Mouse (Mus musculus): ENCODE measurements around the gene Fam166a. TPM values are rescaled to one million over a fixed set of nuclear protein-coding genes. Genes with fewer than 3 reads are reported as not detected.

Gene Fam166a
- polyA plus RNA-seq (2014; fragmentation: Illumina TruSeq; extraction: RNeasy Lipid Tissue Mini Kit (QIAGEN cat#74804); ENCODE audit: low read depth, low replicate concordance) = not detected

GRCm38 (mm10) chr2:25218445-25218844, at the start of gene Fam166a:
Gene Fam166a, plus strand, starts transcription at chr2:25218745.

GRCm38 (mm10) chr2:25180478-25180903, 38.1 kb upstream of the Fam166a start, which contains the start of gene Nrarp:
Gene Nrarp, plus strand, starts transcription at chr2:25180758.

GRCm38 (mm10) chr2:25196172-25196954, 22.2 kb upstream of the Fam166a start, which contains the start of gene Tor4a:
Gene Tor4a, minus strand, starts transcription at chr2:25196886.

GRCm38 (mm10) chr2:25211121-25211670, 7.3 kb upstream of the Fam166a start, which contains the start of gene Nelfb:
Gene Nelfb, minus strand, starts transcription at chr2:25211489.

GRCm38 (mm10) chr2:25214444-25214843, 4.1 kb upstream of the Fam166a start, which contains the start of gene Stpg3:
Gene Stpg3, minus strand, starts transcription at chr2:25214637.

GRCm38 (mm10) chr2:25224492-25224765, 5.9 kb downstream of the Fam166a start, which contains the start of gene Tubb4b:
Gene Tubb4b, minus strand, starts transcription at chr2:25224702.

GRCm38 (mm10) chr2:25234050-25234449, 15.5 kb downstream of the Fam166a start, which contains the start of gene Slc34a3:
Gene Slc34a3, minus strand, starts transcription at chr2:25234364.

GRCm38 (mm10) chr2:25236614-25237013, 18.1 kb downstream of the Fam166a start, which contains the start of gene Rnf224:
Gene Rnf224, minus strand, starts transcription at chr2:25236787.

GRCm38 (mm10) chr2:25242101-25242506, 23.6 kb downstream of the Fam166a start, which contains the start of the genes Rnf208 and Cysrt1:
Gene Rnf208, plus strand, starts transcription at chr2:25242255.
Gene Cysrt1, minus strand, starts transcription at chr2:25242452.

GRCm38 (mm10) chr2:25246183-25247072, 27.9 kb downstream of the Fam166a start, which contains the start of gene AL732309.1:
Gene AL732309.1, minus strand, starts transcription at chr2:25246863.

GRCm38 (mm10) chr2:25255284-25255779, 36.8 kb downstream of the Fam166a start, which contains the start of gene Tmem203:
Gene Tmem203, plus strand, starts transcription at chr2:25255439.

GRCm38 (mm10) chr2:25262291-25262767, 43.8 kb downstream of the Fam166a start, which contains the start of gene Tprn:
Gene Tprn, plus strand, starts transcription at chr2:25262618.

Other genes starting within 250 kb of the Fam166a start
- 59.7 TPM for gene Mrpl41, start 243.6 kb upstream of the Fam166a start, polyA plus RNA-seq (2014; fragmentation: Illumina TruSeq; extraction: RNeasy Lipid Tissue Mini Kit (QIAGEN cat#74804); ENCODE audit: low read depth, low replicate concordance)
- gene Pnpla7, start 242.7 kb upstream of the Fam166a start, polyA plus RNA-seq (2014; fragmentation: Illumina TruSeq; extraction: RNeasy Lipid Tissue Mini Kit (QIAGEN cat#74804); ENCODE audit: low read depth, low replicate concordance) = 15.8 TPM
- gene Nsmf, start 164.4 kb upstream of the Fam166a start, polyA plus RNA-seq (2014; fragmentation: Illumina TruSeq; extraction: RNeasy Lipid Tissue Mini Kit (QIAGEN cat#74804); ENCODE audit: low read depth, low replicate concordance) = 4.8 TPM
- not detected for gene Entpd8, start 138.4 kb upstream of the Fam166a start, polyA plus RNA-seq (2014; fragmentation: Illumina TruSeq; extraction: RNeasy Lipid Tissue Mini Kit (QIAGEN cat#74804); ENCODE audit: low read depth, low replicate concordance)
- not detected for gene Noxa1, start 123.6 kb upstream of the Fam166a start, polyA plus RNA-seq (2014; fragmentation: Illumina TruSeq; extraction: RNeasy Lipid Tissue Mini Kit (QIAGEN cat#74804); ENCODE audit: low read depth, low replicate concordance)
- 3.8 TPM for gene Nrarp, start 38.0 kb upstream of the Fam166a start, polyA plus RNA-seq (2014; fragmentation: Illumina TruSeq; extraction: RNeasy Lipid Tissue Mini Kit (QIAGEN cat#74804); ENCODE audit: low read depth, low replicate concordance)
- gene Tor4a, start 21.9 kb upstream of the Fam166a start, polyA plus RNA-seq (2014; fragmentation: Illumina TruSeq; extraction: RNeasy Lipid Tissue Mini Kit (QIAGEN cat#74804); ENCODE audit: low read depth, low replicate concordance) = 5.8 TPM
- 6.9 TPM for gene Nelfb, start 7.3 kb upstream of the Fam166a start, polyA plus RNA-seq (2014; fragmentation: Illumina TruSeq; extraction: RNeasy Lipid Tissue Mini Kit (QIAGEN cat#74804); ENCODE audit: low read depth, low replicate concordance)
- gene Stpg3, start 4.1 kb upstream of the Fam166a start, polyA plus RNA-seq (2014; fragmentation: Illumina TruSeq; extraction: RNeasy Lipid Tissue Mini Kit (QIAGEN cat#74804); ENCODE audit: low read depth, low replicate concordance) = not detected
- gene Tubb4b, start 6.0 kb downstream of the Fam166a start, polyA plus RNA-seq (2014; fragmentation: Illumina TruSeq; extraction: RNeasy Lipid Tissue Mini Kit (QIAGEN cat#74804); ENCODE audit: low read depth, low replicate concordance) = 50.4 TPM
- gene Slc34a3, start 15.6 kb downstream of the Fam166a start, polyA plus RNA-seq (2014; fragmentation: Illumina TruSeq; extraction: RNeasy Lipid Tissue Mini Kit (QIAGEN cat#74804); ENCODE audit: low read depth, low replicate concordance) = not detected
- not detected for gene Rnf224, start 18.0 kb downstream of the Fam166a start, polyA plus RNA-seq (2014; fragmentation: Illumina TruSeq; extraction: RNeasy Lipid Tissue Mini Kit (QIAGEN cat#74804); ENCODE audit: low read depth, low replicate concordance)
- not detected for gene Rnf208, start 23.5 kb downstream of the Fam166a start, polyA plus RNA-seq (2014; fragmentation: Illumina TruSeq; extraction: RNeasy Lipid Tissue Mini Kit (QIAGEN cat#74804); ENCODE audit: low read depth, low replicate concordance)
- not detected for gene Cysrt1, start 23.7 kb downstream of the Fam166a start, polyA plus RNA-seq (2014; fragmentation: Illumina TruSeq; extraction: RNeasy Lipid Tissue Mini Kit (QIAGEN cat#74804); ENCODE audit: low read depth, low replicate concordance)
- gene AL732309.1, start 28.1 kb downstream of the Fam166a start, polyA plus RNA-seq (2014; fragmentation: Illumina TruSeq; extraction: RNeasy Lipid Tissue Mini Kit (QIAGEN cat#74804); ENCODE audit: low read depth, low replicate concordance) = 0.93 TPM
- gene Tmem203, start 36.7 kb downstream of the Fam166a start, polyA plus RNA-seq (2014; fragmentation: Illumina TruSeq; extraction: RNeasy Lipid Tissue Mini Kit (QIAGEN cat#74804); ENCODE audit: low read depth, low replicate concordance) = not detected
- gene Tprn, start 43.9 kb downstream of the Fam166a start, polyA plus RNA-seq (2014; fragmentation: Illumina TruSeq; extraction: RNeasy Lipid Tissue Mini Kit (QIAGEN cat#74804); ENCODE audit: low read depth, low replicate concordance) = 0.52 TPM
- gene Ssna1, start 53.7 kb downstream of the Fam166a start, polyA plus RNA-seq (2014; fragmentation: Illumina TruSeq; extraction: RNeasy Lipid Tissue Mini Kit (QIAGEN cat#74804); ENCODE audit: low read depth, low replicate concordance) = 2.9 TPM
- gene Anapc2, start 53.7 kb downstream of the Fam166a start, polyA plus RNA-seq (2014; fragmentation: Illumina TruSeq; extraction: RNeasy Lipid Tissue Mini Kit (QIAGEN cat#74804); ENCODE audit: low read depth, low replicate concordance) = 6.7 TPM
- not detected for gene Tmem210, start 69.4 kb downstream of the Fam166a start, polyA plus RNA-seq (2014; fragmentation: Illumina TruSeq; extraction: RNeasy Lipid Tissue Mini Kit (QIAGEN cat#74804); ENCODE audit: low read depth, low replicate concordance)
- gene Lrrc26, start 71.2 kb downstream of the Fam166a start, polyA plus RNA-seq (2014; fragmentation: Illumina TruSeq; extraction: RNeasy Lipid Tissue Mini Kit (QIAGEN cat#74804); ENCODE audit: low read depth, low replicate concordance) = not detected
- 2.7 TPM for gene Grin1, start 100.4 kb downstream of the Fam166a start, polyA plus RNA-seq (2014; fragmentation: Illumina TruSeq; extraction: RNeasy Lipid Tissue Mini Kit (QIAGEN cat#74804); ENCODE audit: low read depth, low replicate concordance)
- gene Man1b1, start 113.6 kb downstream of the Fam166a start, polyA plus RNA-seq (2014; fragmentation: Illumina TruSeq; extraction: RNeasy Lipid Tissue Mini Kit (QIAGEN cat#74804); ENCODE audit: low read depth, low replicate concordance) = 23.9 TPM
- gene Dpp7, start 137.6 kb downstream of the Fam166a start, polyA plus RNA-seq (2014; fragmentation: Illumina TruSeq; extraction: RNeasy Lipid Tissue Mini Kit (QIAGEN cat#74804); ENCODE audit: low read depth, low replicate concordance) = 15.1 TPM
- 0.41 TPM for gene Uap1l1, start 146.9 kb downstream of the Fam166a start, polyA plus RNA-seq (2014; fragmentation: Illumina TruSeq; extraction: RNeasy Lipid Tissue Mini Kit (QIAGEN cat#74804); ENCODE audit: low read depth, low replicate concordance)
- not detected for gene Sapcd2, start 153.6 kb downstream of the Fam166a start, polyA plus RNA-seq (2014; fragmentation: Illumina TruSeq; extraction: RNeasy Lipid Tissue Mini Kit (QIAGEN cat#74804); ENCODE audit: low read depth, low replicate concordance)
- gene Entpd2, start 177.1 kb downstream of the Fam166a start, polyA plus RNA-seq (2014; fragmentation: Illumina TruSeq; extraction: RNeasy Lipid Tissue Mini Kit (QIAGEN cat#74804); ENCODE audit: low read depth, low replicate concordance) = 1.6 TPM
- 16.0 TPM for gene Npdc1, start 180.6 kb downstream of the Fam166a start, polyA plus RNA-seq (2014; fragmentation: Illumina TruSeq; extraction: RNeasy Lipid Tissue Mini Kit (QIAGEN cat#74804); ENCODE audit: low read depth, low replicate concordance)
- not detected for gene Fut7, start 204.5 kb downstream of the Fam166a start, polyA plus RNA-seq (2014; fragmentation: Illumina TruSeq; extraction: RNeasy Lipid Tissue Mini Kit (QIAGEN cat#74804); ENCODE audit: low read depth, low replicate concordance)
- gene Abca2, start 210.0 kb downstream of the Fam166a start, polyA plus RNA-seq (2014; fragmentation: Illumina TruSeq; extraction: RNeasy Lipid Tissue Mini Kit (QIAGEN cat#74804); ENCODE audit: low read depth, low replicate concordance) = 1.9 TPM
- not detected for gene Clic3, start 238.1 kb downstream of the Fam166a start, polyA plus RNA-seq (2014; fragmentation: Illumina TruSeq; extraction: RNeasy Lipid Tissue Mini Kit (QIAGEN cat#74804); ENCODE audit: low read depth, low replicate concordance)
- gene Paxx, start 242.3 kb downstream of the Fam166a start, polyA plus RNA-seq (2014; fragmentation: Illumina TruSeq; extraction: RNeasy Lipid Tissue Mini Kit (QIAGEN cat#74804); ENCODE audit: low read depth, low replicate concordance) = 1.5 TPM